Mouse (Mus musculus): ENCODE results near the gene Olfr1487.
"Not testable (repeated sequence)": the region's sequence is repeated elsewhere in the genome, so short reads cannot be mapped to it uniquely, and the experiment has no call there.

The Olfr1487 gene

DNA sequence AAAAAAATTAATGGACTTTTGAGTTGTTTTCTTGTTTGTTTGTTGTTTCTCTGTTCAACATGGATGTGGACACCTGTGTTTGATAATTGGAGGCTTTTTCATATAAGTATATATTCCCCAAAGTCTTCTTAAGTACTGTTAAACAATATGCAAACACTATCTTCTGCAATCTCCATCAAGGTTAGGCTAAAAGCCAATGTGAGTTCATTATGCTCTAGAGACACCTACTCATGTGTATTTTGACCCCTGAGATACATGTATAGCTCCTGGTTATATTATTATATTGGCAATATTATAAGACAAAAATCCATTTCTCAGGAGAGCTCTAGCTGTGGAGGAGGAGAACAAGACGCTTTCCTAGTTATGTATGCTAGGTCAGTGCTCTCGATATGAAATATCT is at the start of gene Olfr1487:
Gene Olfr1487 (plus strand): TSS at position 301 of the 400 bp plus-strand sequence.
- DNase-seq (ENCODE audit: low spot score in 2 of 2): not testable (repeated sequence)

DNA sequence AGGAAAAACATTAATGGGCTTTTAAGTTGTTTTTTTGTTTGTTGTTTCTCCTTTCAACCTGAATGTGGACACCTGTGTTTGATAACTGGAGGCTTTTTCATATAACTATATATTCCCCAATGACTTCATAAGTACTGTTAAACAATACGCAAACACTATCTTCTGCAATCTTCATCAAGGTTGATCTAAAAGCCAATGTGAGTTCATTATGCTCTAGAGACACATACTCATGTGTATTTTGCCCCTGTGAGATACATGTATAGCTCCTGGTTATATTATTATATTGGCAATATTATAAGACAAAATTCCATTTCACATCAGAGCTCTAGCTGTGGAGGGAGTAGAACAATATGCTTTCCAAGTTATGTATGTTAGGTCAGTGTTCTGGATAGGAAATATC is 34.0 kb upstream of the Olfr1487 start, which contains the start of gene Olfr1484:
Gene Olfr1484 (plus strand): TSS at position 301 of the 400 bp plus-strand sequence.
- no peak for DNase-seq (ENCODE audit: low spot score in 2 of 2)

DNA sequence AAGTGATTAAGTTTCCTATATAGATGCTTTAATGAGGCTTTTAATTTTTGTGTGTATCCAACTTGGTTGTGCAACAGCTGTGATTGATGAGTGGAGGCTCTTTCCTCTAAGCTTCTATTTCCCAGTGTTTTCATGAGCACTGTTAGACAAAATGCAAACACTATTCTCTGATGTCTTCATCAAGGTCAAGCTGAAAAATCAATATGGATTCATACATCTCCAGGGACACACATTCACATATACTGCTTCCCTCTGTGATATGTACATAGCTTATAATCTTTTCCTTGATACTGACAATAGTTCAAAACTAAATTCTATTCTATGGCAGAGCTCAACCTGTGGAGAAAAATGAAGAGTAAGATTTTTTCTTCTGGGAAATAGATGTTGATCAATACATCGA is 14.1 kb downstream of the Olfr1487 start, which contains the start of gene Olfr1489:
Gene Olfr1489 (plus strand): TSS at position 301 of the 400 bp plus-strand sequence.
- no peak for DNase-seq (ENCODE audit: low spot score in 2 of 2)

- no peak for DNase-seq (ENCODE audit: low spot score in 2 of 2)
Observed at GRCm38 (mm10) chr19:13650791-13651190, 33.6 kb downstream of the Olfr1487 start, which contains the start of gene Olfr1490. Gene Olfr1490 (plus strand): TSS chr19:13651091.
